In the genomic region with DNA sequence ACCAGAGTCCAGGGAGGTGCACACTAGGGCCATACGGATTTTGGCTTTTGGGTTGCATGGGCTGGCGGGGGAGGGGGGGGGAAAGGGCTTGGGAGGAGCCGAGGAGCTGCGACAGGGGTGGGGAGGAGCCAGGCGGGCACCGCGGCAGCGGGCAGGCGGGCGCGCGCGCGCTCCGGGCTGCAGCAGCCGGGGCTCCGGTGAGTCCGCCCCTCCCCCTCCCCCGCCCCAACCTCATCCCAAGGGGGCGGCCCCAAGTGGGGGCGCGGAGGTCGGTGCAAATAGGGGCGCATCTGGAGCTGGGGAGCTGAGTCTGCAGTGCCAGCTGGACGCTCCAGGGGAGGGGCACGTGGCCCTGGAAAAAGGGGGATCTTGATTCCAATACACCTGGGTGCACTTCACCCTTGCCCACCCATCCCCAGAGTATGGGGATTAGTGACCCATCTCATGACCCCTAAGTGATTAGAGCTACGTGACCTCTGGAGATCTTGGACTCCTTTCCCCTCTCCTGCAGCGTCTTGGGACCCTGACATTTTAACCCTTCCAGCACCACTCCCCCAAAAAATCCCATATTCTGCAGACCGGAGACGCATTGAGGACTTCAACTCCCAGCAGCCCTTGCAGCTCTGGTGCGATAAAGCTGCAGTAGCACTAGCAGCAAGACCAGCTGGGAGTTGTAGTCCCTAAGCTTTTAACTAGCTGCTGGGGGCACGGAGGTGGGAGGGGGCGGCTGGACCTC, we compare ENCODE assay signal across 8 mouse cellular contexts. TPM values are rescaled to one million over a fixed set of nuclear protein-coding genes. Genes with fewer than 3 reads are reported as not detected.
DNase-seq lines count a peak whose midpoint lies in the region; ATAC-seq and TF ChIP-seq lines count a peak whose summit lies in the region.

A gene (plus strand): TSS at position 123 of the 736 bp plus-strand sequence.

- no peaks in the 10 kb centered on the region for H3K9me3 ChIP-seq in embryonic facial prominence, embryonic 11.5 days (replicated peaks; ENCODE audit: control insufficient read depth, low read length)
- no peaks in the 10 kb centered on the region for H3K9me3 ChIP-seq in limb, embryonic 11.5 days (ENCODE audit: control insufficient read depth, low read length)
- H3K9me3 ChIP-seq in midbrain, embryonic 12.5 days, result no peaks in the 10 kb centered on the region

- TF ChIP-seq CTCF in heart, adult 2 months (IDR thresholded peaks at IDR 0.05), result no peak
- TF ChIP-seq CTCF in kidney, adult 2 months (conservative IDR thresholded peaks at IDR 0.05; ENCODE audit: insufficient read depth, insufficient read length, low read depth, low read length), result no peak

- no peaks in the 10 kb centered on the region for H3K79me2 ChIP-seq in heart, adult 2 months (replicated peaks; ENCODE audit: control insufficient read depth, insufficient read depth, low read length)

- peak within 1 kb of the TSS; percentile 50 for H3K4me3 ChIP-seq in embryonic facial prominence, embryonic 11.5 days (ENCODE audit: low read depth, low read length)
- H3K4me3 ChIP-seq in heart, adult 2 months, result peak within 1 kb of the TSS; percentile 61
- H3K4me3 ChIP-seq in kidney, adult 2 months (ENCODE audit: insufficient read depth, low read depth, low read length), result peak within 1 kb of the TSS; percentile 73
- H3K4me3 ChIP-seq in limb, embryonic 11.5 days (ENCODE audit: low read depth, low read length), result peak within 1 kb of the TSS; percentile 46
- peak within 1 kb of the TSS; percentile 49 for H3K4me3 ChIP-seq in midbrain, embryonic 12.5 days

- no peak within 1 kb of the TSS for H3K27ac ChIP-seq in embryonic facial prominence, embryonic 11.5 days (replicated peaks; ENCODE audit: low read depth, low read length)
- H3K27ac ChIP-seq in heart, adult 2 months, result no peak within 1 kb of the TSS; the same call in 1 of the 2 replicates
- H3K27ac ChIP-seq in kidney, adult 2 months (ENCODE audit: insufficient read depth, low read depth, low read length), result peak within 1 kb of the TSS; percentile 36; the same call in 1 of the 2 replicates
- H3K27ac ChIP-seq in limb, embryonic 11.5 days (replicated peaks; ENCODE audit: low read depth, low read length), result no peak within 1 kb of the TSS
- H3K27ac ChIP-seq in midbrain, embryonic 12.5 days (replicated peaks), result peak within 1 kb of the TSS; percentile 44

- 0 out of 2 replicates have a peak, but pooled peaks cover 4% of the 10 kb centered on the region for H3K27me3 ChIP-seq in embryonic facial prominence, embryonic 11.5 days (ENCODE audit: control insufficient read depth, insufficient read depth, low read length)
- no peaks in the 10 kb centered on the region for H3K27me3 ChIP-seq in heart, adult 2 months (ENCODE audit: control insufficient read depth, insufficient read depth, low read length)
- H3K27me3 ChIP-seq in kidney, adult 2 months (replicated peaks; ENCODE audit: control insufficient read depth, insufficient read depth, low read length), result no peaks in the 10 kb centered on the region
- peaks cover 6% of the 10 kb centered on the region for H3K27me3 ChIP-seq in limb, embryonic 11.5 days (ENCODE audit: control insufficient read depth, insufficient read depth, low read length)
- H3K27me3 ChIP-seq in midbrain, embryonic 12.5 days, result peaks cover 11% of the 10 kb centered on the region
- peaks cover 2% of the 10 kb centered on the region; the same call in 1 of the 2 replicates for H3K27me3 ChIP-seq in splenic B cell, adult 2 months (ENCODE audit: control insufficient read depth, insufficient read depth, low read length, poor library complexity, severe bottlenecking)

- H3K9ac ChIP-seq in embryonic facial prominence, embryonic 11.5 days (replicated peaks; ENCODE audit: low read length), result peak within 1 kb of the TSS; percentile 55
- H3K9ac ChIP-seq in heart, adult 2 months (ENCODE audit: low read depth, low read length), result peak within 1 kb of the TSS; percentile 66
- H3K9ac ChIP-seq in limb, embryonic 11.5 days (ENCODE audit: low read length), result peak within 1 kb of the TSS; percentile 49
- peak within 1 kb of the TSS; percentile 63 for H3K9ac ChIP-seq in midbrain, embryonic 12.5 days (replicated peaks)

- under 1% methylated on average over 20 of the region's 33 CpGs for WGBS in embryonic facial prominence, embryonic 11.5 days
- WGBS in heart, adult 2 months, result under 1% methylated on average over 26 of the region's 33 CpGs
- 2% methylated on average over 21 of the region's 33 CpGs for WGBS in kidney, adult 2 months
- under 1% methylated on average over 28 of the region's 33 CpGs for WGBS in limb, embryonic 11.5 days
- under 1% methylated on average over 16 of the region's 33 CpGs for WGBS in midbrain, embryonic 12.5 days

- peak within 1 kb of the TSS; percentile 92 for H3K4me2 ChIP-seq in embryonic facial prominence, embryonic 11.5 days (ENCODE audit: low read depth, low read length)
- peak within 1 kb of the TSS; percentile 90 for H3K4me2 ChIP-seq in limb, embryonic 11.5 days (ENCODE audit: low read depth, severe bottlenecking)
- H3K4me2 ChIP-seq in midbrain, embryonic 12.5 days (replicated peaks), result peak within 1 kb of the TSS; percentile 78

- H3K36me3 ChIP-seq in embryonic facial prominence, embryonic 11.5 days (replicated peaks; ENCODE audit: control insufficient read depth, insufficient read depth, low read depth, low read length), result no peaks in the 10 kb centered on the region
- H3K36me3 ChIP-seq in heart, adult 2 months (ENCODE audit: control insufficient read depth, insufficient read depth, low read length), result no peaks in the 10 kb centered on the region
- H3K36me3 ChIP-seq in kidney, adult 2 months (ENCODE audit: control insufficient read depth, insufficient read depth, low read length), result no peaks in the 10 kb centered on the region
- no peaks in the 10 kb centered on the region for H3K36me3 ChIP-seq in limb, embryonic 11.5 days (ENCODE audit: control insufficient read depth, insufficient read depth, low read length)
- H3K36me3 ChIP-seq in midbrain, embryonic 12.5 days, result no peaks in the 10 kb centered on the region
- H3K36me3 ChIP-seq in splenic B cell, adult 2 months (ENCODE audit: control insufficient read depth, insufficient read depth, low read length, poor library complexity, severe bottlenecking), result no peaks in the 10 kb centered on the region

- intact Hi-C loops in heart, adult 2 months (cut with DNase I), result no loop called here

- peak; percentile 84 for ATAC-seq in embryonic facial prominence, embryonic 11.5 days (replicated peaks; ENCODE audit: insufficient number of reproducible peaks, low FRiP score, low TSS enrichment, low read depth)
- peak; percentile 84 for ATAC-seq in limb, embryonic 11.5 days (ENCODE audit: insufficient number of reproducible peaks, low FRiP score, low TSS enrichment, low read depth)
- peak; percentile 89 for ATAC-seq in midbrain, embryonic 12.5 days (ENCODE audit: low FRiP score, low read depth)

- no peaks in the 10 kb centered on the region; the same call in 1 of the 2 replicates for H3K4me1 ChIP-seq in embryonic facial prominence, embryonic 11.5 days (ENCODE audit: control insufficient read depth, insufficient read depth, low read length)
- no peaks in the 10 kb centered on the region for H3K4me1 ChIP-seq in heart, adult 2 months (ENCODE audit: control insufficient read depth, insufficient read depth, low read length)
- H3K4me1 ChIP-seq in kidney, adult 2 months (ENCODE audit: control insufficient read depth, insufficient read depth, low read length), result no peaks in the 10 kb centered on the region
- 0 out of 2 replicates have a peak, but pooled peaks cover 2% of the 10 kb centered on the region for H3K4me1 ChIP-seq in limb, embryonic 11.5 days (ENCODE audit: control insufficient read depth, insufficient read depth, low read length)
- H3K4me1 ChIP-seq in midbrain, embryonic 12.5 days, result peaks cover 14% of the 10 kb centered on the region

- TF ChIP-seq EP300 in heart, adult 2 months (IDR thresholded peaks at IDR 0.05; ENCODE audit: insufficient read depth, low read depth, low read length), result no peak

- DNase-seq in urinary bladder, adult 2 months (ENCODE audit: low spot score), result peak; percentile 38
- DNase-seq in urinary bladder, postnatal 10 days (ENCODE audit: low spot score), result no peak
- peak; percentile 86 for DNase-seq in embryonic facial prominence, embryonic 11.5 days (ENCODE audit: low spot score)
- DNase-seq in heart, adult 2 months, result peak; percentile 69 to 71
- DNase-seq in kidney, adult 2 months, result peak; percentile 80
- peak; percentile 80 for DNase-seq in limb, embryonic 11.5 days (ENCODE audit: low spot score)
- DNase-seq in splenic B cell, adult 2 months (ENCODE audit: low read depth, low spot score), result peak; percentile 49

- no peak for TF ChIP-seq POLR2A in heart, adult 2 months (IDR thresholded peaks at IDR 0.05; ENCODE audit: insufficient read depth, low read depth, low read length)
- TF ChIP-seq POLR2A in kidney, adult 2 months (IDR thresholded peaks at IDR 0.05; ENCODE audit: low read depth, low read length), result no peak

RNA-seq across cellular contexts. Expression of the gene that starts here (rescaled TPM):
- 4.1 and 4.3 TPM in 2 replicates for polyA plus RNA-seq in urinary bladder, adult 2 months (2012; rRNA removed)
- 1.4 and 1.9 TPM in 2 replicates for polyA plus RNA-seq in embryonic facial prominence, embryonic 11.5 days (2014; fragmentation: Nextera tagmentation; extraction: Ambion mirVana)
- total RNA-seq in heart, adult 2 months (2021), result 1 to 10 TPM; 1.4 to 2.5 TPM
- polyA plus RNA-seq in heart, adult 2 months (2012; rRNA removed), result 3.1 and 3.2 TPM in 2 replicates
- polyA plus RNA-seq in kidney, adult 2 months (2012; rRNA removed), result 12.0 and 12.9 TPM in 2 replicates
- 2.1 TPM in 2 replicates for polyA plus RNA-seq in limb, embryonic 11.5 days (2014; fragmentation: Nextera tagmentation; extraction: Ambion mirVana)
- polyA plus RNA-seq in midbrain, embryonic 12.5 days (2016; fragmentation: Nextera tagmentation; extraction: Ambion mirVana), result 5.4 and 6.4 TPM in 2 replicates

Comparison
In these comparisons a context has a peak if more than half of its experiments do, and no peak if none do; other contexts are left out.
1. H3K27ac ChIP-seq: peak in kidney, adult 2 months (single experiment) and midbrain, embryonic 12.5 days (single experiment); none in embryonic facial prominence, embryonic 11.5 days (single experiment), heart, adult 2 months (single experiment) and limb, embryonic 11.5 days (single experiment).
2. Peak in every context shown above with its lines, with median percentiles within 50 percentile points of each other: ATAC-seq, H3K4me2 ChIP-seq, H3K4me3 ChIP-seq and H3K9ac ChIP-seq.